Mouse (Mus musculus) G1E-ER4 (cell line): ENCODE data around the gene Ccn5. TPM values are rescaled to one million over a fixed set of nuclear protein-coding genes. Genes with fewer than 3 reads are reported as not detected.

ENCODE experiments used
- GATA1 ChIP-seq: IDR thresholded peaks from one replicate; pipeline ENCODE4 v1.8.0; 2012; ENCODE audit warnings: low read length, inconsistent platforms
- polyA plus RNA-seq: library from polyadenylated mRNA; stranded (reverse); fragments of >175 nt; gene quantifications from 2 replicates; pipeline ENCODE4 v1.2.3, GENCODE M21; 2012

The Ccn5 gene
- polyA plus RNA-seq, 1 experiment = not detected

GRCm38 (mm10) chr2:163876830-163877498, 56.3 kb downstream of the Ccn5 start:
- no peak for TF ChIP-seq GATA1

GRCm38 (mm10) chr2:163880891-163881290, 60.2 kb downstream of the Ccn5 start:
- no peak for TF ChIP-seq GATA1

Other genes with a start within 250 kb of the Ccn5 start
- gene Ttpal, start 218.5 kb upstream of the Ccn5 start, polyA plus RNA-seq = 25.6 and 45.3 TPM in 2 replicates
- gene Serinc3, start 175.7 kb upstream of the Ccn5 start, polyA plus RNA-seq = 6.7 and 10.3 TPM in 2 replicates
- 164 and 226 TPM in 2 replicates for gene Pkig, start 162.5 kb upstream of the Ccn5 start, polyA plus RNA-seq
- 8.3 and 9.0 TPM in 2 replicates for gene Ada, start 70.6 kb upstream of the Ccn5 start, polyA plus RNA-seq
- gene Kcnk15, start 32.8 kb downstream of the Ccn5 start, polyA plus RNA-seq = not detected in 2 replicates
- gene Rims4, start 97.8 kb downstream of the Ccn5 start, polyA plus RNA-seq = not detected in 2 replicates
- 84.7 and 105 TPM in 2 replicates for gene Ywhab, start 174.1 kb downstream of the Ccn5 start, polyA plus RNA-seq
- 0.06 and 0.14 TPM in 2 replicates for gene Pabpc1l, start 204.6 kb downstream of the Ccn5 start, polyA plus RNA-seq
- gene Stk4, start 249.5 kb downstream of the Ccn5 start, polyA plus RNA-seq = 38.3 and 60.7 TPM in 2 replicates